Mouse (Mus musculus): ENCODE results near the gene Hmbs. TPM values are rescaled to one million over a fixed set of nuclear protein-coding genes. Genes with fewer than 3 reads are reported as not detected.

The Hmbs gene
- total and polyA plus RNA-seq, 3 experiments, result 65.1 to 74.0 (median 73.7) TPM

DNA sequence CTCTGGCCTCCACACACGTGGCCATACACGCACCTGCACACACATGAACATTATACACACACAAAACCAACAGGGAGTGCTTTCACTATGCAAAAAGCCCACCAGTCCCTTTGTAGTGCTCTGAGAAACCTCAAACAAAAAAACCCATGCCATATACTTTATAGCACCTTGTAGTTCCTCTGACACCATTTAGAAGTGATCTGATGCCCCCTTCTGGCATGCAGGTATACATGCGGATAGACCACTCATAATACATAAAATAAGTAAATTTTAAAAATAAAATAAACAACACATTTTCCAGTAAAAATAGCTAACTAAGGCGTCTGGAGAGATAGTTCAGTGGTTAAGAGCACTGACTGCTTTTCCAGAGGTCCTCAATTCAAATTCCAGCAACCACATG is 13.2 kb upstream of the Hmbs start (continued):
- TF ChIP-seq USF2 (conservative IDR thresholded peaks at IDR 0.05; ENCODE audit: low read depth, low read length), result no peak
- TF ChIP-seq SIN3A (IDR thresholded peaks at IDR 0.05; ENCODE audit: low read length), result no peak
- TF ChIP-seq JUN (IDR thresholded peaks at IDR 0.05; ENCODE audit: insufficient read depth, low read depth, low read length), result no peak
- TF ChIP-seq HCFC1 (IDR thresholded peaks at IDR 0.05; ENCODE audit: low read depth, low read length), result no peak
- TF ChIP-seq NELFE (IDR thresholded peaks at IDR 0.05; ENCODE audit: low read depth, low read length), result no peak
- no peak for TF ChIP-seq ZNF384 (IDR thresholded peaks at IDR 0.05; ENCODE audit: low read depth, low read length)
- TF ChIP-seq GABPA (IDR thresholded peaks at IDR 0.05; ENCODE audit: insufficient replicate concordance, low read depth, low read length), result no peak
- no peak for TF ChIP-seq MAFK (IDR thresholded peaks at IDR 0.05; ENCODE audit: insufficient replicate concordance, low read length)

DNA sequence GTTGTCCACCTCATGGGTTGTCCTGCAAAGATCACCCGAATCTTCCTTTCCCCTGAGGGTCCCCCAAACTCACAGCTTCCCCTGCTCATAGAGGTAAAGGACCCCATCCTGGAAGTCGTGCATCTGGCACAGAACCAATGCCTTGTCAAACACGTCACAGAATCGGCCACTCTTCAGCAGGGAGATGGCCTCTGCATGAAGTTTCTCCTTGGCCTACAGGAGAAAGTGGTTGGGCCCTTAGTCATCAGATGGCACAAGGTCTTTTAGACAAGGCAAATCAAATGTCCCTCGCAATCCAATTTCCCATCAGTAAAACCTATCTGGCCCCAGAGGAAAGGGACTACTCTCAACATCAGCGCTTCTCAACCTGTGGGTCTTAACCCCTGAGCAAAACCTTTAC is 9.1 kb upstream of the Hmbs start:
- H3K9me3 ChIP-seq (replicated peaks; ENCODE audit: low read length), result peaks cover 3% of the 10 kb centered on the region
- peaks cover 86 to 90% of the 10 kb centered on the region in 2 experiments for H3K36me3 ChIP-seq (replicated peaks in 1 of 2; ENCODE audit: control insufficient read depth in 1 of 2, insufficient read depth in 1 of 2, low read length in 1 of 2)
- no peak overlapping the region for H3K4me3 ChIP-seq (replicated peaks in 1 of 3; ENCODE audit: low read depth in 2 of 3, low read length in 2 of 3, poor library complexity in 1 of 3)
- no peak overlapping the region for H3K9ac ChIP-seq (ENCODE audit: insufficient read depth, low read depth)
- dilution Hi-C loops (cut with MboI; ENCODE audit: extremely low pct_ligation_motif_present, extremely low pct_unique_long_range_greater_than_20kb, low sequenced_read_pairs) (no loop called here), in situ Hi-C loops (cut with MboI; ENCODE audit: low pct_ligation_motif_present, low pct_unique_long_range_greater_than_20kb, low sequenced_read_pairs) (no loop called here)
- no peaks in the 10 kb centered on the region for H3K79me2 ChIP-seq (replicated peaks; ENCODE audit: control insufficient read depth, extremely low read depth, insufficient read depth, poor library complexity, severe bottlenecking)
- H3K4me2 ChIP-seq (ENCODE audit: insufficient read depth, low read depth, poor library complexity, severe bottlenecking), result no peak overlapping the region
- no peak for DNase-seq (ENCODE audit: extremely low read depth)
- H3K27me3 ChIP-seq (replicated peaks), result no peaks in the 10 kb centered on the region
- TF ChIP-seq CHD2 (IDR thresholded peaks at IDR 0.05; ENCODE audit: low read length), result no peak
- no peak for TF ChIP-seq NELFE (IDR thresholded peaks at IDR 0.05; ENCODE audit: low read depth, low read length)
- TF ChIP-seq BHLHE40 (IDR thresholded peaks at IDR 0.05; ENCODE audit: low read depth, low read length), result no peak
- no peak for TF ChIP-seq GABPA (IDR thresholded peaks at IDR 0.05; ENCODE audit: insufficient replicate concordance, low read depth, low read length)
- TF ChIP-seq JUN (IDR thresholded peaks at IDR 0.05; ENCODE audit: insufficient read depth, low read depth, low read length), result no peak
- TF ChIP-seq MAFK (IDR thresholded peaks at IDR 0.05; ENCODE audit: insufficient replicate concordance, low read length), result no peak
- no peak for TF ChIP-seq ZKSCAN1 (IDR thresholded peaks at IDR 0.05; ENCODE audit: borderline replicate concordance, low read depth, low read length)
- TF ChIP-seq ELF1 (IDR thresholded peaks at IDR 0.05; ENCODE audit: low read depth, low read length), result no peak
- TF ChIP-seq CHD1 (IDR thresholded peaks at IDR 0.05; ENCODE audit: low read depth, low read length), result no peak
- no peak for TF ChIP-seq HCFC1 (IDR thresholded peaks at IDR 0.05; ENCODE audit: low read depth, low read length)
- TF ChIP-seq RAD21 (IDR thresholded peaks at IDR 0.05; ENCODE audit: low read depth, low read length), result no peak
- TF ChIP-seq ZMIZ1 (IDR thresholded peaks at IDR 0.05; ENCODE audit: low read depth, low read length), result no peak
- TF ChIP-seq JUND (conservative IDR thresholded peaks at IDR 0.05; ENCODE audit: low read depth, low read length), result no peak
- TF ChIP-seq TCF12 (IDR thresholded peaks at IDR 0.05; ENCODE audit: low read depth, low read length), result no peak
- no peak for TF ChIP-seq TBP (conservative IDR thresholded peaks at IDR 0.05; ENCODE audit: low read depth, low read length)
- no peak for TF ChIP-seq ETS1 (conservative IDR thresholded peaks at IDR 0.05; ENCODE audit: low read depth, low read length)
- TF ChIP-seq E2F4 (IDR thresholded peaks at IDR 0.05; ENCODE audit: insufficient replicate concordance, low read depth, low read length), result no peak
- TF ChIP-seq RCOR1 (conservative IDR thresholded peaks at IDR 0.05; ENCODE audit: low read depth, low read length), result no peak
- no peak for TF ChIP-seq CTCF (conservative IDR thresholded peaks at IDR 0.05 in 1 of 2, IDR thresholded peaks at IDR 0.05 in 1 of 2; ENCODE audit: low read depth in 2 of 2, low read length in 2 of 2)
- TF ChIP-seq UBTF (IDR thresholded peaks at IDR 0.05; ENCODE audit: low read depth, low read length), result no peak
- no peaks in the 10 kb centered on the region for H3K4me1 ChIP-seq (ENCODE audit: control insufficient read depth in 1 of 2, insufficient read depth in 2 of 2)
- H3K27ac ChIP-seq (ENCODE audit: insufficient read depth, low read depth), result no peak overlapping the region

Data from CH12.LX (cell line).